Mouse (Mus musculus) limb, embryonic 10.5 days (tissue): ENCODE results near the gene Cyth4. TPM values are rescaled to one million over a fixed set of nuclear protein-coding genes. Genes with fewer than 3 reads are reported as not detected.
A peak's percentile ranks its signal among the peaks of the same experiment; 100 is the strongest.

Experiments
- DNase-seq: peaks from one replicate; pipeline ENCODE4 v3.0.0-alpha.2; 2017; ENCODE audit warnings: low spot score
- H3K27ac ChIP-seq: fragments of 300-500 bp; sonication (generic); 2 replicates; pipeline ENCODE4 v1.5.1; 2016; ENCODE audit warnings: mild to moderate bottlenecking
- H3K27me3 ChIP-seq: fragments of 300-500 bp; sonication (generic); 2 replicates; pipeline ENCODE4 v1.6.1; 2016; ENCODE audit warnings: low read depth, mild to moderate bottlenecking; ENCODE audit not compliant: poor library complexity, severe bottlenecking
- H3K36me3 ChIP-seq: fragments of 300-500 bp; sonication (generic); 2 replicates; pipeline ENCODE4 v1.6.1; 2016; ENCODE audit warnings: mild to moderate bottlenecking, moderate library complexity
- H3K4me1 ChIP-seq: fragments of 300-500 bp; sonication (generic); 2 replicates; pipeline ENCODE4 v1.6.1; 2016
- H3K4me3 ChIP-seq: fragments of 300-500 bp; sonication (generic); 2 replicates; pipeline ENCODE4 v1.5.1; 2016; ENCODE audit warnings: mild to moderate bottlenecking, moderate library complexity
- H3K9me3 ChIP-seq: fragments of 300-500 bp; sonication (generic); replicated peaks from 2 replicates; pipeline ENCODE4 v1.6.1; 2016; ENCODE audit warnings: mild to moderate bottlenecking
- WGBS: fragments of 180-500 bp; shearing (Covaris S2); methylation state at CpG from one replicate; pipeline ENCODE4 v1.1.7; 2016; 5-methylcytosine and 5-hydroxymethylcytosine counted together
- polyA plus RNA-seq: library from polyadenylated mRNA; unstranded; fragments of >200 nt; fragmentation: Nextera tagmentation; extraction: Ambion mirVana; gene quantifications from 2 replicates; pipeline ENCODE4 v1.2.1, GENCODE M21; 2016

Cyth4 gene
- polyA plus RNA-seq, 1 experiment from 2014 or later: 4.4 TPM

- no peaks in the 10 kb centered on the region for H3K36me3 ChIP-seq
Observed at GRCm38 (mm10) chr15:78590785-78591184, 6.1 kb upstream of the Cyth4 start.

GRCm38 (mm10) chr15:78591680-78592451 is 5.0 kb upstream of the Cyth4 start:
- H3K4me3 ChIP-seq: no peak overlapping the region
- 63% methylated on average over 15 of the region's 15 CpGs for WGBS
- H3K9me3 ChIP-seq: no peaks in the 10 kb centered on the region
- no peaks in the 10 kb centered on the region for H3K27me3 ChIP-seq
- no peak for DNase-seq
- peaks cover 13% of the 10 kb centered on the region for H3K4me1 ChIP-seq
- no peaks in the 10 kb centered on the region for H3K36me3 ChIP-seq
- no peak overlapping the region for H3K27ac ChIP-seq

More at GRCm38 (mm10) chr15:78590785-78591184, 6.1 kb upstream of the Cyth4 start:
- DNase-seq: no peak
- Histone ChIP-seq H3K4me3 (no peak overlapping the region), H3K27ac (no peak overlapping the region), H3K4me1 (peaks cover 13% of the 10 kb centered on the region), H3K9me3 (no peaks in the 10 kb centered on the region), H3K27me3 (no peaks in the 10 kb centered on the region)
- WGBS: 83% methylated on average over 6 of the region's 6 CpGs

GRCm38 (mm10) chr15:78592452-78592968 is 4.3 kb upstream of the Cyth4 start:
- Histone ChIP-seq H3K27me3 (no peaks in the 10 kb centered on the region), H3K36me3 (no peaks in the 10 kb centered on the region), H3K27ac (no peak overlapping the region), H3K9me3 (no peaks in the 10 kb centered on the region), H3K4me1 (peaks cover 13% of the 10 kb centered on the region), H3K4me3 (no peak overlapping the region)
- 83% methylated on average over 14 of the region's 14 CpGs for WGBS
- DNase-seq: no peak

- Histone ChIP-seq H3K27ac (no peak overlapping the region), H3K36me3 (no peaks in the 10 kb centered on the region), H3K27me3 (no peaks in the 10 kb centered on the region), H3K4me1 (peaks cover 13% of the 10 kb centered on the region), H3K9me3 (no peaks in the 10 kb centered on the region), H3K4me3 (no peak overlapping the region)
- WGBS: 89% methylated on average over 7 of the region's 7 CpGs
- DNase-seq: no peak
Observed at GRCm38 (mm10) chr15:78593896-78594425, 2.9 kb upstream of the Cyth4 start.

GRCm38 (mm10) chr15:78594831-78595230 is 2.0 kb upstream of the Cyth4 start:
- Histone ChIP-seq H3K9me3 (no peaks in the 10 kb centered on the region), H3K4me1 (peaks cover 13% of the 10 kb centered on the region), H3K36me3 (no peaks in the 10 kb centered on the region), H3K27me3 (no peaks in the 10 kb centered on the region), H3K4me3 (no peak overlapping the region), H3K27ac (no peak overlapping the region)
- DNase-seq: no peak
- 89% methylated on average over 2 of the region's 2 CpGs for WGBS

GRCm38 (mm10) chr15:78595468-78595867 is 1.4 kb upstream of the Cyth4 start:
- Histone ChIP-seq H3K4me3 (no peak overlapping the region), H3K27me3 (no peaks in the 10 kb centered on the region), H3K4me1 (peaks cover 13% of the 10 kb centered on the region), H3K27ac (no peak overlapping the region), H3K9me3 (no peaks in the 10 kb centered on the region), H3K36me3 (no peaks in the 10 kb centered on the region)
- WGBS: 75% methylated on average over 5 of the region's 5 CpGs
- DNase-seq: no peak

GRCm38 (mm10) chr15:78596504-78596903 is 343 bp upstream of the Cyth4 start:
- H3K27me3 ChIP-seq: no peaks in the 10 kb centered on the region
- H3K4me3 ChIP-seq: no peak overlapping the region
- DNase-seq: no peak
- H3K4me1 ChIP-seq: peaks cover 9% of the 10 kb centered on the region
- H3K36me3 ChIP-seq: no peaks in the 10 kb centered on the region
- H3K27ac ChIP-seq: no peak overlapping the region
- 87% methylated on average over 6 of the region's 6 CpGs for WGBS
- no peaks in the 10 kb centered on the region for H3K9me3 ChIP-seq

GRCm38 (mm10) chr15:78597729-78598128 is 882 bp downstream of the Cyth4 start:
- Histone ChIP-seq H3K27me3 (no peaks in the 10 kb centered on the region), H3K4me1 (no peaks in the 10 kb centered on the region), H3K27ac (0 out of 2 replicates have a peak overlapping the region, but pooled peaks have one; percentile 4), H3K9me3 (0 out of 2 replicates have a peak, but pooled peaks cover 2% of the 10 kb centered on the region), H3K36me3 (no peaks in the 10 kb centered on the region), H3K4me3 (no peak overlapping the region)
- 71% methylated on average over 4 of the region's 4 CpGs for WGBS
- no peak for DNase-seq

GRCm38 (mm10) chr15:78599124-78599523 is 2.3 kb downstream of the Cyth4 start:
- Histone ChIP-seq H3K4me1 (no peaks in the 10 kb centered on the region), H3K27ac (no peak overlapping the region), H3K4me3 (no peak overlapping the region), H3K27me3 (no peaks in the 10 kb centered on the region), H3K9me3 (0 out of 2 replicates have a peak, but pooled peaks cover 2% of the 10 kb centered on the region), H3K36me3 (no peaks in the 10 kb centered on the region)
- no peak for DNase-seq
- WGBS: 90% methylated on average over 6 of the region's 6 CpGs

- Histone ChIP-seq H3K4me1 (no peaks in the 10 kb centered on the region), H3K36me3 (no peaks in the 10 kb centered on the region), H3K9me3 (0 out of 2 replicates have a peak, but pooled peaks cover 2% of the 10 kb centered on the region), H3K4me3 (no peak overlapping the region), H3K27me3 (no peaks in the 10 kb centered on the region), H3K27ac (no peak overlapping the region)
- WGBS: 78% methylated on average over 13 of the region's 13 CpGs
- no peak for DNase-seq
Observed at GRCm38 (mm10) chr15:78599529-78600193, 2.8 kb downstream of the Cyth4 start.

- peaks cover 9% of the 10 kb centered on the region for H3K4me1 ChIP-seq
- 0 out of 2 replicates have a peak, but pooled peaks cover 2% of the 10 kb centered on the region for H3K9me3 ChIP-seq
- H3K27ac ChIP-seq: no peak overlapping the region
- no peak for DNase-seq
- H3K27me3 ChIP-seq: no peaks in the 10 kb centered on the region
- no peaks in the 10 kb centered on the region for H3K36me3 ChIP-seq
- 84% methylated on average over 6 of the region's 6 CpGs for WGBS
- no peak overlapping the region for H3K4me3 ChIP-seq
Observed at GRCm38 (mm10) chr15:78601180-78601579, 4.3 kb downstream of the Cyth4 start.

GRCm38 (mm10) chr15:78604255-78604654 is 7.4 kb downstream of the Cyth4 start:
- Histone ChIP-seq H3K36me3 (no peaks in the 10 kb centered on the region), H3K9me3 (0 out of 2 replicates have a peak, but pooled peaks cover 2% of the 10 kb centered on the region), H3K4me3 (no peak overlapping the region), H3K4me1 (peaks cover 15% of the 10 kb centered on the region), H3K27ac (no peak overlapping the region), H3K27me3 (no peaks in the 10 kb centered on the region)
- no peak for DNase-seq
- 74% methylated on average over 6 of the region's 6 CpGs for WGBS

- no peak for DNase-seq
- Histone ChIP-seq H3K4me1 (peaks cover 15% of the 10 kb centered on the region), H3K4me3 (no peak overlapping the region), H3K9me3 (0 out of 2 replicates have a peak, but pooled peaks cover 2% of the 10 kb centered on the region), H3K27ac (0 out of 2 replicates have a peak overlapping the region, but pooled peaks have one; percentile 17), H3K36me3 (no peaks in the 10 kb centered on the region), H3K27me3 (no peaks in the 10 kb centered on the region)
- 57% methylated on average over 3 of the region's 3 CpGs for WGBS
Observed at GRCm38 (mm10) chr15:78605371-78605791, 8.5 kb downstream of the Cyth4 start.
